Mouse (Mus musculus): ENCODE data around the gene Dapp1. TPM values are rescaled to one million over a fixed set of nuclear protein-coding genes. Genes with fewer than 3 reads are reported as not detected.
"Not testable (repeated sequence)": the region's sequence is repeated elsewhere in the genome, so short reads cannot be mapped to it uniquely, and the experiment has no call there.

The Dapp1 gene
- total and polyA plus RNA-seq, 2 experiments: 0.59 to 1.6 TPM

- H3K79me2 ChIP-seq (ENCODE audit: control insufficient read depth, insufficient read depth, low read length): no peaks in the 10 kb centered on the region
- no peak overlapping the region for H3K4me3 ChIP-seq (ENCODE audit: insufficient read depth, low read depth, low read length)
- no peaks in the 10 kb centered on the region for H3K4me1 ChIP-seq (ENCODE audit: control insufficient read depth, insufficient read depth, low read length)
- no peak overlapping the region for H3K27ac ChIP-seq (replicated peaks; ENCODE audit: insufficient read depth, low read depth, low read length)
- TF ChIP-seq CTCF (IDR thresholded peaks at IDR 0.05; ENCODE audit: low read depth, low read length): no peak
- TF ChIP-seq POLR2A (IDR thresholded peaks at IDR 0.05; ENCODE audit: extremely low read depth, insufficient read depth, low read length): no peak
- H3K27me3 ChIP-seq (ENCODE audit: control insufficient read depth, insufficient read depth, low read length): no peaks in the 10 kb centered on the region
- DNase-seq (ENCODE audit: extremely low read depth, low read depth, low spot score): no peak
- 91% methylated on average over 14 of the region's 14 CpGs for WGBS
- H3K36me3 ChIP-seq (ENCODE audit: control insufficient read depth, insufficient read depth, low read length): no peaks in the 10 kb centered on the region
- H3K9ac ChIP-seq (ENCODE audit: low read depth, low read length): no peak overlapping the region
These were observed 13.1 kb downstream of the Dapp1 start for GRCm38 (mm10) chr3:137968105-137968819.

GRCm38 (mm10) chr3:137964014-137964413 is 17.3 kb downstream of the Dapp1 start:
- not testable (repeated sequence) for H3K4me1 ChIP-seq (ENCODE audit: control insufficient read depth, insufficient read depth, low read length); H3K9ac ChIP-seq (ENCODE audit: low read depth, low read length); DNase-seq (ENCODE audit: extremely low read depth, low read depth, low spot score); H3K79me2 ChIP-seq (ENCODE audit: control insufficient read depth, insufficient read depth, low read length); H3K27ac ChIP-seq (replicated peaks; ENCODE audit: insufficient read depth, low read depth, low read length); H3K27me3 ChIP-seq (ENCODE audit: control insufficient read depth, insufficient read depth, low read length); H3K4me3 ChIP-seq (ENCODE audit: insufficient read depth, low read depth, low read length); H3K36me3 ChIP-seq (ENCODE audit: control insufficient read depth, insufficient read depth, low read length)
- 68% methylated on average over 1 of the region's 1 CpGs for WGBS

- no peak for DNase-seq (ENCODE audit: extremely low read depth, low read depth, low spot score)
- Histone ChIP-seq H3K27me3 (ENCODE audit: control insufficient read depth, insufficient read depth, low read length) (no peaks in the 10 kb centered on the region), H3K27ac (replicated peaks; ENCODE audit: insufficient read depth, low read depth, low read length) (no peak overlapping the region), H3K4me1 (ENCODE audit: control insufficient read depth, insufficient read depth, low read length) (no peaks in the 10 kb centered on the region), H3K79me2 (ENCODE audit: control insufficient read depth, insufficient read depth, low read length) (no peaks in the 10 kb centered on the region), H3K4me3 (ENCODE audit: insufficient read depth, low read depth, low read length) (no peak overlapping the region), H3K36me3 (ENCODE audit: control insufficient read depth, insufficient read depth, low read length) (no peaks in the 10 kb centered on the region), H3K9ac (ENCODE audit: low read depth, low read length) (no peak overlapping the region)
- no peak for TF ChIP-seq CTCF (IDR thresholded peaks at IDR 0.05; ENCODE audit: low read depth, low read length)
- TF ChIP-seq POLR2A (IDR thresholded peaks at IDR 0.05; ENCODE audit: extremely low read depth, insufficient read depth, low read length): no peak
- 82% methylated on average over 8 of the region's 8 CpGs for WGBS
These were observed 17.8 kb downstream of the Dapp1 start for GRCm38 (mm10) chr3:137963508-137963907.

- H3K4me1 ChIP-seq (ENCODE audit: control insufficient read depth, insufficient read depth, low read length): no peaks in the 10 kb centered on the region
- no peak overlapping the region for H3K4me3 ChIP-seq (ENCODE audit: insufficient read depth, low read depth, low read length)
- no peak for DNase-seq (ENCODE audit: extremely low read depth, low read depth, low spot score)
- no peak overlapping the region for H3K27ac ChIP-seq (replicated peaks; ENCODE audit: insufficient read depth, low read depth, low read length)
- H3K27me3 ChIP-seq (ENCODE audit: control insufficient read depth, insufficient read depth, low read length): no peaks in the 10 kb centered on the region
- no peak for TF ChIP-seq CTCF (IDR thresholded peaks at IDR 0.05; ENCODE audit: low read depth, low read length)
- TF ChIP-seq POLR2A (IDR thresholded peaks at IDR 0.05; ENCODE audit: extremely low read depth, insufficient read depth, low read length): no peak
- no peaks in the 10 kb centered on the region for H3K36me3 ChIP-seq (ENCODE audit: control insufficient read depth, insufficient read depth, low read length)
- 65% methylated on average over 8 of the region's 8 CpGs for WGBS
- H3K79me2 ChIP-seq (ENCODE audit: control insufficient read depth, insufficient read depth, low read length): no peaks in the 10 kb centered on the region
- no peak overlapping the region for H3K9ac ChIP-seq (ENCODE audit: low read depth, low read length)
These were observed 19.5 kb downstream of the Dapp1 start for GRCm38 (mm10) chr3:137961736-137962385.

GRCm38 (mm10) chr3:137959456-137959855 is 21.9 kb downstream of the Dapp1 start:
- TF ChIP-seq POLR2A (IDR thresholded peaks at IDR 0.05; ENCODE audit: extremely low read depth, insufficient read depth, low read length) (no peak), CTCF (IDR thresholded peaks at IDR 0.05; ENCODE audit: low read depth, low read length) (no peak)
- Histone ChIP-seq H3K79me2 (ENCODE audit: control insufficient read depth, insufficient read depth, low read length) (no peaks in the 10 kb centered on the region), H3K4me3 (ENCODE audit: insufficient read depth, low read depth, low read length) (no peak overlapping the region), H3K27ac (replicated peaks; ENCODE audit: insufficient read depth, low read depth, low read length) (no peak overlapping the region), H3K27me3 (ENCODE audit: control insufficient read depth, insufficient read depth, low read length) (no peaks in the 10 kb centered on the region), H3K4me1 (ENCODE audit: control insufficient read depth, insufficient read depth, low read length) (no peaks in the 10 kb centered on the region), H3K9ac (ENCODE audit: low read depth, low read length) (no peak overlapping the region), H3K36me3 (ENCODE audit: control insufficient read depth, insufficient read depth, low read length) (no peaks in the 10 kb centered on the region)
- WGBS: 82% methylated on average over 4 of the region's 4 CpGs
- no peak for DNase-seq (ENCODE audit: extremely low read depth, low read depth, low spot score)

GRCm38 (mm10) chr3:137958352-137958751 is 23.0 kb downstream of the Dapp1 start:
- H3K27ac ChIP-seq (replicated peaks; ENCODE audit: insufficient read depth, low read depth, low read length): no peak overlapping the region
- no peaks in the 10 kb centered on the region for H3K4me1 ChIP-seq (ENCODE audit: control insufficient read depth, insufficient read depth, low read length)
- H3K4me3 ChIP-seq (ENCODE audit: insufficient read depth, low read depth, low read length): no peak overlapping the region
- no peaks in the 10 kb centered on the region for H3K79me2 ChIP-seq (ENCODE audit: control insufficient read depth, insufficient read depth, low read length)
- no peaks in the 10 kb centered on the region for H3K36me3 ChIP-seq (ENCODE audit: control insufficient read depth, insufficient read depth, low read length)
- no peaks in the 10 kb centered on the region for H3K27me3 ChIP-seq (ENCODE audit: control insufficient read depth, insufficient read depth, low read length)
- whole genome bisulfite sequencing: 93% methylated on average over 4 of the region's 4 CpGs
- H3K9ac ChIP-seq (ENCODE audit: low read depth, low read length): no peak overlapping the region
- TF ChIP-seq POLR2A (IDR thresholded peaks at IDR 0.05; ENCODE audit: extremely low read depth, insufficient read depth, low read length): no peak
- TF ChIP-seq CTCF (IDR thresholded peaks at IDR 0.05; ENCODE audit: low read depth, low read length): no peak
- no peak for DNase-seq (ENCODE audit: extremely low read depth, low read depth, low spot score)

Measured in liver, adult 2 months (tissue).